Mouse (Mus musculus) kidney, embryonic 16.5 days (tissue): ENCODE data around the gene Tln2. TPM values are rescaled to one million over a fixed set of nuclear protein-coding genes. Genes with fewer than 3 reads are reported as not detected.

Experiments used
- ATAC-seq: fragments of 200-750 bp; cut with Nextera tagmentation; 2 replicates; pipeline ENCODE4 v1.8.0; 2017; ENCODE audit warnings: moderate TSS enrichment; ENCODE audit not compliant: low FRiP score, low TSS enrichment
- H3K27ac ChIP-seq: fragments of 300-500 bp; sonication (generic); 2 replicates; pipeline ENCODE4 v1.5.1; 2014; ENCODE audit warnings: low read length
- H3K27me3 ChIP-seq: fragments of 300-500 bp; sonication (generic); 2 replicates; pipeline ENCODE4 v1.6.1; 2014; ENCODE audit warnings: low read length, control low read depth, mixed read lengths; ENCODE audit not compliant: insufficient read depth
- H3K36me3 ChIP-seq: fragments of 300-500 bp; sonication (generic); 2 replicates; pipeline ENCODE4 v1.6.1; 2014; ENCODE audit warnings: low read length, control low read depth, mixed read lengths; ENCODE audit not compliant: insufficient read depth
- H3K4me1 ChIP-seq: fragments of 300-500 bp; sonication (generic); 2 replicates; pipeline ENCODE4 v1.6.1; 2014; ENCODE audit warnings: low read length, control low read depth, mixed read lengths; ENCODE audit not compliant: insufficient read depth
- H3K4me2 ChIP-seq: fragments of 300-500 bp; sonication (generic); replicated peaks from 2 replicates; pipeline ENCODE4 v1.6.1; 2014; ENCODE audit warnings: low read depth, low read length
- H3K4me3 ChIP-seq: fragments of 300-500 bp; sonication (generic); 2 replicates; pipeline ENCODE4 v1.5.1; 2014; ENCODE audit warnings: mild to moderate bottlenecking, low read length
- H3K9ac ChIP-seq: fragments of 300-500 bp; sonication (generic); replicated peaks from 2 replicates; pipeline ENCODE4 v1.6.1; 2014; ENCODE audit warnings: low read length
- H3K9me3 ChIP-seq: fragments of 300-500 bp; sonication (generic); 2 replicates; pipeline ENCODE4 v1.6.1; 2016; ENCODE audit warnings: low read length, control low read depth
- WGBS: fragments of 180-500 bp; shearing (Covaris S2); extraction: QIAGEN DNeasy Blood & Tissue Kit; methylation state at CpG from one replicate; pipeline ENCODE4 v1.1.7; 2014; 5-methylcytosine and 5-hydroxymethylcytosine counted together
- polyA plus RNA-seq: library from polyadenylated mRNA; unstranded; fragments of >200 nt; fragmentation: Nextera tagmentation; extraction: Ambion mirVana; gene quantifications from 2 replicates; pipeline ENCODE4 v1.2.1, GENCODE M21; 2015

Tln2 gene
- polyA plus RNA-seq, 1 experiment from 2014 or later: 19.1 TPM

GRCm38 (mm10) chr9:67435333-67436154 is 124.0 kb downstream of the Tln2 start:
- ATAC-seq: no peak
- WGBS: 40% methylated on average over 10 of the region's 10 CpGs
- H3K9ac ChIP-seq: no peak overlapping the region
- no peaks in the 10 kb centered on the region for H3K27me3 ChIP-seq
- H3K4me1 ChIP-seq: peaks cover 16% of the 10 kb centered on the region
- H3K4me3 ChIP-seq: no peak overlapping the region
- H3K4me2 ChIP-seq: no peak overlapping the region
- H3K27ac ChIP-seq: peak overlapping the region; percentile 13; the same call in 1 of the 2 replicates
- H3K36me3 ChIP-seq: no peaks in the 10 kb centered on the region
- no peaks in the 10 kb centered on the region for H3K9me3 ChIP-seq

- Histone ChIP-seq H3K27me3 (no peaks in the 10 kb centered on the region), H3K4me3 (no peak overlapping the region), H3K27ac (no peak overlapping the region), H3K9me3 (no peaks in the 10 kb centered on the region), H3K9ac (no peak overlapping the region), H3K36me3 (no peaks in the 10 kb centered on the region), H3K4me1 (peaks cover 20% of the 10 kb centered on the region), H3K4me2 (no peak overlapping the region)
- WGBS: 61% methylated on average over 12 of the region's 12 CpGs
- ATAC-seq: no peak
Observed at GRCm38 (mm10) chr9:67429199-67429892, 130.2 kb downstream of the Tln2 start.

DNA sequence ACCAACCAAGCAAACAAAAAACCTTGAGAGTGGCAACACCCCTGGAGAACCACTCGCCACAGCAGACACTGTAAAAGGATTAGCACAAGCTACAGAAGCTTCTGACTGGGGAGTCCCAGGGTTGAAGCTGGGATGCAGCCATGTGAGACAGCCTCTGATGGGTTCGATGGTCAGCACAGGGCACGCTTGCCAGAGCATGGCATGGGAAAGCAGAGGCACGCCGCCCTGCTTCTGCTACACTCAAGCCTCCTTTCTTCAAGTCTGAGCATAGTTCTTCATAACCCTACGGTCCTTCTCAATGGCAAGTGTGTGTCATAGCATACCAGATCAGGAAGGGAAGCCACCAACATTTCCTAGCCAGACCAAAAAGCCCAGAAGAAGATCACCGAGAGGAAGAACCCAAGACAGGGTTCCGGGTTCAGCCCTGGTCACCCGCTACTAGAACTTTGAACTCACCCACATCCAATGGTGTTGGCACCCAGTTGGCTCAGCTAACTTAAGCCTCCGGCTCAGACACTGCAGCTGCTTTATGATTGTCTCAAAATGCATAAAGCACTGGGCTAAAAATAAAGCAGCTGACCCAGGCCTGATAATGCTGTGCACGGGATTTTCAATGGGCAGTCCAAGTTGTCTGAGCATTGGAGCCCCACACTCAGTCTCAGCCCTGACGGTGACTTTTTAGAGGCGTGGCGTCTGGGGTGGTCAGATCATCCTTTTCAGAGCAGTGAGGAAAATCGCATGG is 131.0 kb downstream of the Tln2 start:
- Histone ChIP-seq H3K9me3 (no peaks in the 10 kb centered on the region), H3K4me2 (no peak overlapping the region), H3K27me3 (no peaks in the 10 kb centered on the region), H3K4me1 (peaks cover 20% of the 10 kb centered on the region), H3K4me3 (no peak overlapping the region), H3K27ac (no peak overlapping the region), H3K36me3 (no peaks in the 10 kb centered on the region), H3K9ac (no peak overlapping the region)
- no peak for ATAC-seq
- WGBS: 69% methylated on average over 15 of the region's 15 CpGs

DNA sequence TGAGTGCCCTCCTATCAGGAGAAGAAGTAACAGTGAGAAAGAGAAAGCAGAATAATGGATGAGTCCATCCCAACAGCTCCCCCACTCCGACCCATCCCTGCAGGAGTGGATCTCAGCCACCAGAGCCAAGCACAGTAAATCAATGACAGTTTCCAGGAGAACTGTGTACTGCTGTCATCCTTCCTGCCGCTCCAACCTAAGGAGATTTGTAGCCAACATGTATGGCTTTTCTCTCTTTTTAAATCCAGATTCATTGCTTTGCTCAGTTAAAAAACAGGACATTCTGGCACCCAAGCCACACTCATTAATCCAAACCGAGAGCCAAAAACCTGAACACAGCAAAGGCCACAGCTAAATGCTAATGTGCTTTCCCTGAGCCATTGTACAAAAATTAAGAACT is 133.2 kb downstream of the Tln2 start:
- Histone ChIP-seq H3K36me3 (no peaks in the 10 kb centered on the region), H3K4me2 (no peak overlapping the region), H3K9ac (no peak overlapping the region), H3K4me3 (no peak overlapping the region), H3K27ac (no peak overlapping the region), H3K9me3 (no peaks in the 10 kb centered on the region), H3K27me3 (no peaks in the 10 kb centered on the region), H3K4me1 (peaks cover 16% of the 10 kb centered on the region)
- 31% methylated on average over 3 of the region's 3 CpGs for WGBS
- peak; percentile 35; the same call in 1 of the 2 replicates for ATAC-seq

GRCm38 (mm10) chr9:67424110-67424509 is 135.4 kb downstream of the Tln2 start:
- Histone ChIP-seq H3K4me3 (no peak overlapping the region), H3K27me3 (no peaks in the 10 kb centered on the region), H3K4me1 (peaks cover 16% of the 10 kb centered on the region), H3K9ac (no peak overlapping the region), H3K27ac (0 out of 2 replicates have a peak overlapping the region, but pooled peaks have one; percentile 3), H3K36me3 (no peaks in the 10 kb centered on the region), H3K4me2 (no peak overlapping the region), H3K9me3 (no peaks in the 10 kb centered on the region)
- WGBS: 71% methylated on average over 7 of the region's 7 CpGs
- 0 out of 2 replicates have a peak, but pooled peaks have one; percentile 6 for ATAC-seq

- Histone ChIP-seq H3K9me3 (no peaks in the 10 kb centered on the region), H3K27me3 (no peaks in the 10 kb centered on the region), H3K36me3 (no peaks in the 10 kb centered on the region), H3K9ac (no peak overlapping the region), H3K27ac (no peak overlapping the region), H3K4me2 (no peak overlapping the region), H3K4me1 (peaks cover 8% of the 10 kb centered on the region), H3K4me3 (no peak overlapping the region)
- WGBS: 43% methylated on average over 6 of the region's 6 CpGs
- peak; percentile 57 for ATAC-seq
Observed at GRCm38 (mm10) chr9:67418092-67418491, 141.4 kb downstream of the Tln2 start.

- H3K27me3 ChIP-seq: no peaks in the 10 kb centered on the region
- no peak overlapping the region for H3K4me3 ChIP-seq
- no peak overlapping the region for H3K27ac ChIP-seq
- H3K4me2 ChIP-seq: no peak overlapping the region
- no peak for ATAC-seq
- 86% methylated on average over 2 of the region's 2 CpGs for WGBS
- peaks cover 3% of the 10 kb centered on the region; the same call in 1 of the 2 replicates for H3K9me3 ChIP-seq
- H3K36me3 ChIP-seq: no peaks in the 10 kb centered on the region
- no peak overlapping the region for H3K9ac ChIP-seq
- no peaks in the 10 kb centered on the region for H3K4me1 ChIP-seq
Observed at GRCm38 (mm10) chr9:67410667-67411066, 148.8 kb downstream of the Tln2 start.

DNA sequence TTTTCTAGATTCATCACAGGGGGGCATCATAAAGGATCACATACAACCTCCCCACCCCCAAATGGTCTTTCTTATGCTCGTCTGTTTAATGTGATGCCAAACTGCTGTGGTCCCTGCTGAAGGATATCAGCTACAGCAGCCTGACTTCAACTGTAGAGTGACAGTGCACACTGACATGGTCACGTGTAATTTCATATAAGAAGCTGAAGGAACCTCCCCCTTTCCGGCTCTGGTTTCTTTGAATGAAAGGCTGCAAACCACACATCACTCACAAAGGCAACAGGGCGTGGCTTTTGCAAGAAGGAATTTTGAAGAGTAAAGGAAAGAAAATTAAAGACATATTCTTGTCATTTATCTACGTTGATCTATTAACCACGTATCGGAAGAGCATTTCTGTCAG is 154.8 kb downstream of the Tln2 start:
- no peak overlapping the region for H3K4me2 ChIP-seq

GRCm38 (mm10) chr9:67399563-67399962 is 159.9 kb downstream of the Tln2 start:
- no peak for ATAC-seq
- Histone ChIP-seq H3K36me3 (no peaks in the 10 kb centered on the region), H3K27ac (no peak overlapping the region), H3K4me3 (no peak overlapping the region), H3K27me3 (no peaks in the 10 kb centered on the region), H3K4me1 (no peaks in the 10 kb centered on the region), H3K9ac (no peak overlapping the region), H3K4me2 (no peak overlapping the region), H3K9me3 (no peaks in the 10 kb centered on the region)
- 94% methylated on average over 6 of the region's 6 CpGs for WGBS

More for the DNA sequence above, 154.8 kb downstream of the Tln2 start:
- Histone ChIP-seq H3K4me1 (no peaks in the 10 kb centered on the region), H3K27me3 (no peaks in the 10 kb centered on the region), H3K4me3 (no peak overlapping the region), H3K9ac (no peak overlapping the region), H3K27ac (no peak overlapping the region), H3K36me3 (no peaks in the 10 kb centered on the region), H3K9me3 (peaks cover 3% of the 10 kb centered on the region; the same call in 1 of the 2 replicates)
- ATAC-seq: no peak
- WGBS: 83% methylated on average over 7 of the region's 7 CpGs
